Mouse (Mus musculus): ENCODE measurements around the gene Kcp.
A peak's percentile ranks its signal among the peaks of the same experiment; 100 is the strongest.

Gene Kcp

DNA sequence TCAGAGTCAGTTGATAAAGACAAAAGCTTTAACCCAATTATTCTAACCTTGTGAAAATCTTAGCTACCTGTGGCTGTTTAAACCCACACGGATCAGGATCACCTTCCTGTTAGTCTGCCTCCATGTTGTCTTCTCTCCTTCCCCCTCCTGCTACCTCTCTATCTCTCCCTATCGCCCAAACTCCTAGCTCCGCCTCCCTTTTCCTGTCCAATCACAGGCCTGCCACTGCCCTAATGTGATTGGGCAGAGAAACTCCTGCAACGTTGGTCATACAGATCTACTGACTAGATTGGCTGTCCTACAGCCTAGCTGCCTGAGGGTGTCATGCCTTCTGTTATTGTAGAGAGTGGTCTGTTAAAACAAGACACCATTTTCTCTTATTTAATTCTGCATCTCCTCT lies 57.9 kb downstream of the Kcp start:
- DNase-seq = no peak

- DNase-seq = no peak
Measured at GRCm38 (mm10) chr6:29445354-29445753, 62.4 kb downstream of the Kcp start.

DNA sequence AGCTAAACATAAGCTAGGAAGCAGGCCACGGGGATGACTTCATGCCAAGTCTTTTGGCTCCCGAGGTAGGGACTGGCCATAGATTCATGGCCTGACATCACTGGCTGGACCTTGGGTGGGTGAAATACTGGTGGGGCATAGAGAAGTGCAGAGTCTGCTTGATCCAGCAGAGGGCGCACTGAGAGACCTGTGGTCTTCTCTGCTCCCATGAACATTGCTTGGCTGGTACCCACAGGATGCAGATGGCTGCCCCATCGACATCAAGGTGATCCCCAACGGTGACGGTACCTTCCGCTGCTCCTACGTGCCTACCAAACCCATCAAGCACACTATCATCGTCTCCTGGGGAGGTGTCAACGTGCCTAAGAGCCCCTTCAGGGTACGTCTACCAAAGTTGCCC lies 63.0 kb downstream of the Kcp start:
- DNase-seq = peak; percentile 39

DNA sequence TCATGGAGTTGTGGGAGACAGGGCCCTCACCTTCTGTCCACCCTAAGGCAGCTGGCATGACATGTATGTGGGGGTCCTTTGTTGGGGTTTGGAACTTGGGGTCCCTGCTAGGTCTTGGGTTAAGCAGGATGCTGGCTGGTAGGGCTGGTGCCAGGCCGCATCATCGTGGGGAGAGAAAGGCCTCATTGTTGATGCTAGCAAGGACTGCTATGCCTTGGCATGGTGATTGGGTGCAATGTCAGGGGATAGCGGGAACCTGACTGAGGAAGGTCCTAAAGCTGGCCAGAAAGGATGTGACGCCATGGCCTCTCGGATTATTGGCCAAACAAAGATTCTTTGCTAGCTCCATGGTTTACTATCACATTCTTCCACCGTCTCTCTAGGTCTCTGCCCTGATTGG lies 68.0 kb downstream of the Kcp start:
- DNase-seq = no peak

- DNase-seq = no peak
Measured at GRCm38 (mm10) chr6:29439251-29439650, 68.5 kb downstream of the Kcp start.

- DNase-seq = peak; percentile 51
Measured at GRCm38 (mm10) chr6:29436461-29436934, 71.3 kb downstream of the Kcp start.

GRCm38 (mm10) chr6:29435940-29436451 lies 71.8 kb downstream of the Kcp start:
- peak; percentile 65 for DNase-seq

DNA sequence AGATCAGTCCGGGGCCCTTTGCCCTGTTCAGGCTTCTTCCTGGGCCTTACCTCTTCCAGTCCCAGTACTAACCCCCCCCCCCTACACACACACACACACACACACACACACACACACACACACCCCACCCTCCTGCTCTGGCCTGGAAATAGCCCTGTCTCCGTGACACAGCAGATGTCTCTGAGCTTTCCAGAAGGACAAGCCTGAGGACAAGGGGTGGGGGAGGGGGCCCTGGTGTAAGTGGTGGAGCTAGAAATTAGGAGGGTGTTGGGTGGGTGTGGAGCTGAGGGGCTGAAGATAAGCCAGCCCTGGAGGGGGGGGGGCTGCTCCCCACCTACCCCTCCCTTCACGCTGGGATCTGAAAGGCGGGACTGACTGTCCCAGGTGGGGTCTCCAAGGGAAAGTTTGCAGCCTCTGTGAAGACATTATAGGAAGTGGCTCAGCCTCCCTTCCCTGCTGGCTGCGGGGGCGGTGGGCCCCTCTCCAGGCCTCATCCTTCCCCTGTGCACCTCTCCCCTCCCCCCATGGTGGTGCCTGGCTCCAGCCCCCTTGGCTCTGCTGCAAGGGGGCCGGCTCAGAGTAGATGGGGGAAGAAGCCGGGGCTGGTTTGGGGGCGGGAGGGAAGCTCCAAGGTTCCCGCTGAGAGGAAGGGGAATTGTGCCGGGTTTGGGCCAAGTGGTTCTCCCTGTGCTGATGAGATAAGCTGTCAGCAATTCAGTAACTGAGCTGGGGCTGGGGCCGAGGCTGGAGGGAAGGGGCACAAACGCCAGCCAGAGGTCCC lies 72.7 kb downstream of the Kcp start:
- DNase-seq = peak; percentile 72

DNA sequence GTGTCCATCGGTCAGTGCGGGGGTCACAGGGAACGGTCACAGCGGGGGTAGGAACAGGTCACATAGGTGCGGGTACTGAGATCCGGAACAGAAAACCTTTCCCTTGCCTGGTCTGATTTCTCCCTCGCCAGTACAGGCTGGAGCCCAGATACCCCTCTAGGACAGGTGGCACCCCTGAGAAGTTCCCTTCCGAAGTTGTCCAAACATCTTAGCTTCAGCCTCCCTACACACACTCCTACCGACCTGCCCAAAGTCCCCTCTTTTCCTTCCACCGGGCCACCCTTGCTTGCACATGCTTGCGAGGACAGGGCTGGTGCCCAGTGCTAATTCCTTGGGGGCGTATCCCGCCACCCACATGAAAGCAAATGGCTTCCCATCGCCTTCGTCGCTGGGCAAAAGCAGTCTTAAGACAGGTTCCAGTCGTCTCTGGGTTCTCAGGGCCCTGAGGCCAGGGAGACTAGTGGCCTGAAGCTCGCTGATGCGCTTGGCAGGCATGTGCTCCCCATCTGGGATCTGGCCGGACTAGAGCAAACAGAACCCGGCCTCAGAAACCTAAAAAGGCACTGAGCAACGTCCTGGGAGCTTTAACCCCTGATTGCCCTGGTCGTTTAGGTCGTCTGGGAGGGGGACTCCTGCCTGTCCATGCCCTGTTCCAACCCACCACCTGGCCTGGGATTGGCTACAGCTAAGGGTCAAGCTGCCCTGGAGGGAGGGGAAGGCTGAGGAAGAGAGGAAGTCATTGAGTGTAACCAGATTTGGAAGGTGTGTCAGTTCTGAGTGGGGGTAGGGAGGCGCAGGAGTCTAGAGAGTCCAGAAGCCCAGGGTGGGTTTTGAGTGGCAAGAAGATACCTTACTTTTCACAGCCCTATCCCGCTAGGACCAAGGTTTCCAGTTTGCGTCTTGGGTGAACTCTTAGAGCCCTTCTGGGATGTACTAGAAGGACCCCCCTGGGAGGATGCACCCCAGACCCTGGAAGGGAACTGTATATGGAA lies 73.7 kb downstream of the Kcp start:
- DNase-seq = peak; percentile 63

GRCm38 (mm10) chr6:29433038-29433803 lies 74.5 kb downstream of the Kcp start, which contains the start of gene Flnc:
Flnc (plus strand) TSS chr6:29433256.
- peak; percentile 55 for DNase-seq

- DNase-seq = no peak
Measured at GRCm38 (mm10) chr6:29432676-29433037, 75.1 kb downstream of the Kcp start.

DNA sequence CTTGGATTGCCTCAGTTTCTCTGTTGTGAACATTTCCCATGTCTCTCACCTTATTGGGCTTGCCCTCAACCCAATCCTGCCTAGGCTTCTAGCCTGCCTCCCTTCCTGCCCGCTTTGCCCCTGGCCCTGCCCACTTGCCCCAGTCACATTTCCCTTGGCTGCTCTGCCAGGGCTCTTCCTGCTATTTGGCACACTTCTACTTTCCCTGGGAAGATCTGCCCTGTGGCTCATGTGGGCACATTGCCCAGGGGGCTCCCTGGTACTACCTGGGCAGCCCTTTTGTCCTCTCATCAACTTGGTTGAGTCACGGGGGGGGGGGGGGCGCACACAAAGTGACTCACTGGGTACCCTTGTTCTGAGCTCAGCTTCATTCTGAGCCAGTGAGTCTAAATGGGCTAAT lies 75.6 kb downstream of the Kcp start:
- no peak for DNase-seq

- DNase-seq = peak; percentile 20
Measured at GRCm38 (mm10) chr6:29431473-29431872, 76.3 kb downstream of the Kcp start.

DNA sequence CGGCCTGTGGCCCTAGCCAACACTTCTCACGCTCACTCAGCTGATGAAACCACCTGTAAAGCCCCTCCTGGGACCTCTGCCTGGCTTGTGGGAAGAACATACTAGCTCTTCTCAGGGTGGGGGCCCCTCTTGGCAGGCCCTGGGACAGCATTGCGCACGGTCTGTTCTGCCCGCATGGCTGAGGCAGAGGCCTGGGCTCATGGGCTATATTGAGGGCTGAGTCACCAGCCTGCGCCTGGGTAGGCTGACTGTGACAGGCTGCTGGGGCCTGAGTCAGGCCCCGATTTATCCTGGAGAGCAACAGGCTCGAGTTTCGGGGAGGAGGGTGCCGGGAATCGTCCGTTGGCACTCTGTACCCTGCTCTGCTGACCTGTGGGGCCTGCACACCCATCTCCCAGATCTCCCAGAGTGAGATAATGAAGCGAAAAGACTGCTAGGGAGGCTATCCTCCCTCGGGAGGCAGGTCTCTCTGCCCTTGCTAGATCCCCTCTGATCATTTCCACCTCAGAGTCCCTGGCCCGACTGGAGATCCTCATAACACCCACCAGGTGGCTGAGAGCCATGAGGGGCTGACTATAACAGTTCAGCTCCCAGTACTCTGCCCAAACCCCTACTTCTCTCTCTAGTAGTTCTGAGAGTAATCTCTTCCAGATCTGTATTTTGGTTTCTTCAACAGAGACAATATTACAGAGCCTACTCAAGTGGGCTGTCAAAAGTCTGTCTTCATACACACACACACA lies 76.9 kb downstream of the Kcp start:
- DNase-seq = peak; percentile 36

GRCm38 (mm10) chr6:29428171-29428570 lies 79.6 kb downstream of the Kcp start:
- no peak for DNase-seq

- DNase-seq = no peak
Measured at GRCm38 (mm10) chr6:29426331-29426730, 81.4 kb downstream of the Kcp start.

DNA sequence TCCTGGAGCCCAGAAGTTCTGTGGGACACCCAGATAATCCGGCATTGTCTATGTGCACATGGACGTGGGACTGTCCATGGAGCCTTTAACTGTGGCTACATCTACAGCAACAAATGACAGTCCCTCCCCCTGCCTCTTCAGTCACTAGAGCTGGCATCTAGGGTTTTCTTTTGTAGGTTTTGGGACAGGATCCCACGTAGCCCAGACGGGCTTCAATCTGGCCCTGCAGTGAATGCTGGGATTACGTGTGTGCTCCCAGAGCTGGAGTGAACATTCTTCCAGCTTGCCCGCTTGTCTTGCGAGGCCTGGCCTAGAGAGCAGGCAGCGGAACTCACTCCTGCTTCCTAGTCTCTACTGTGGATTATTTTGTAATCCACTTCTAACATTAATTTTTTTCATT lies 82.6 kb downstream of the Kcp start:
- DNase-seq = no peak
